Mouse (Mus musculus) stomach, postnatal 0 days (tissue): ENCODE measurements around the gene Psmb8.

Experiments used
- CTCF ChIP-seq: IDR thresholded peaks from 2 replicates; pipeline ENCODE4 v1.5.1; 2016; ENCODE audit warnings: antibody characterized with exemption, low read depth, mild to moderate bottlenecking, moderate library complexity
- EP300 ChIP-seq: optimal IDR thresholded peaks from 2 replicates; pipeline ENCODE3; 2016; ENCODE audit warnings: antibody characterized with exemption

- TF ChIP-seq CTCF (no peak), EP300 (no peak)
Measured at GRCm38 (mm10) chr17:34200047-34200446, 2.5 kb downstream of the Psmb8 start.
